Mouse (Mus musculus): ENCODE results near the gene Csf2ra. TPM values are rescaled to one million over a fixed set of nuclear protein-coding genes. Genes with fewer than 3 reads are reported as not detected.
"Not testable (repeated sequence)": the region's sequence is repeated elsewhere in the genome, so short reads cannot be mapped to it uniquely, and the experiment has no call there.

Gene Csf2ra
- 48.4 and 56.6 TPM in 2 replicates for polyA plus RNA-seq (2015; fragmentation: Nextera tagmentation; extraction: Ambion mirVana)

- peak within 1 kb of the TSS; percentile 59 for H3K4me2 ChIP-seq
- peak within 1 kb of the TSS; percentile 93 for H3K27ac ChIP-seq
- WGBS, result 57% methylated on average over 36 of the region's 36 CpGs
- H3K36me3 ChIP-seq, result peaks cover 7% of the 10 kb centered on the region; the same call in 1 of the 2 replicates
- H3K4me3 ChIP-seq, result peak within 1 kb of the TSS; percentile 56
- H3K4me1 ChIP-seq (replicated peaks), result peaks cover 3% of the 10 kb centered on the region
- peak within 1 kb of the TSS; percentile 63 for H3K9ac ChIP-seq
- H3K9me3 ChIP-seq, result 0 out of 2 replicates have a peak, but pooled peaks cover 3% of the 10 kb centered on the region
- no peaks in the 10 kb centered on the region for H3K27me3 ChIP-seq
- no peak; the same call in 1 of the 2 replicates for ATAC-seq (ENCODE audit: low FRiP score)
These were observed at the start of gene Csf2ra for GRCm38 (mm10) chr19:61227941-61228701. TSS of gene Csf2ra (minus strand) at chr19:61228429.

- Histone ChIP-seq H3K4me3 (no peak overlapping the region), H3K9me3 (no peaks in the 10 kb centered on the region), H3K27ac (no peak overlapping the region), H3K4me2 (no peak overlapping the region), H3K36me3 (no peaks in the 10 kb centered on the region), H3K27me3 (no peaks in the 10 kb centered on the region), H3K4me1 (replicated peaks) (no peaks in the 10 kb centered on the region), H3K9ac (no peak overlapping the region)
- 94% methylated on average over 1 of the region's 1 CpGs for WGBS
- ATAC-seq (ENCODE audit: low FRiP score), result no peak
These were observed 47.2 kb upstream of the Csf2ra start for GRCm38 (mm10) chr19:61275446-61275845.

- not testable (repeated sequence) for H3K36me3 ChIP-seq; H3K4me2 ChIP-seq; H3K27ac ChIP-seq; H3K9me3 ChIP-seq; ATAC-seq (ENCODE audit: low FRiP score); H3K9ac ChIP-seq; H3K27me3 ChIP-seq; H3K4me1 ChIP-seq (replicated peaks); H3K4me3 ChIP-seq
- WGBS, result 39% methylated on average over 11 of the region's 11 CpGs
These were observed 40.9 kb upstream of the Csf2ra start for GRCm38 (mm10) chr19:61269141-61269540.

- no peak for ATAC-seq (ENCODE audit: low FRiP score)
These were observed 38.9 kb upstream of the Csf2ra start for GRCm38 (mm10) chr19:61267141-61267540.

GRCm38 (mm10) chr19:61266651-61267050, 38.4 kb upstream of the Csf2ra start:
- Histone ChIP-seq H3K4me2 (no peak overlapping the region), H3K27me3 (no peaks in the 10 kb centered on the region), H3K9ac (no peak overlapping the region), H3K9me3 (no peaks in the 10 kb centered on the region), H3K4me1 (replicated peaks) (no peaks in the 10 kb centered on the region; the same call in 1 of the 2 replicates), H3K36me3 (no peaks in the 10 kb centered on the region), H3K27ac (no peak overlapping the region), H3K4me3 (no peak overlapping the region)
- no peak for ATAC-seq (ENCODE audit: low FRiP score)
- WGBS, result 5% methylated on average over 26 of the region's 26 CpGs

More at GRCm38 (mm10) chr19:61267141-61267540, 38.9 kb upstream of the Csf2ra start:
- Histone ChIP-seq H3K4me3 (no peak overlapping the region), H3K36me3 (no peaks in the 10 kb centered on the region), H3K4me2 (no peak overlapping the region), H3K27ac (no peak overlapping the region), H3K27me3 (no peaks in the 10 kb centered on the region), H3K9me3 (no peaks in the 10 kb centered on the region), H3K4me1 (replicated peaks) (no peaks in the 10 kb centered on the region; the same call in 1 of the 2 replicates), H3K9ac (no peak overlapping the region)
- WGBS, result 21% methylated on average over 7 of the region's 7 CpGs

- no peak overlapping the region for H3K27ac ChIP-seq
- WGBS, result 3% methylated on average over 12 of the region's 12 CpGs
These were observed 38.0 kb upstream of the Csf2ra start for GRCm38 (mm10) chr19:61266246-61266615.

GRCm38 (mm10) chr19:61265349-61266245, 37.4 kb upstream of the Csf2ra start:
- H3K4me1 ChIP-seq (replicated peaks), result no peaks in the 10 kb centered on the region; the same call in 1 of the 2 replicates
- H3K4me2 ChIP-seq, result no peak overlapping the region
- peak; percentile 62 for ATAC-seq (ENCODE audit: low FRiP score)
- H3K9ac ChIP-seq, result no peak overlapping the region
- no peaks in the 10 kb centered on the region for H3K36me3 ChIP-seq
- 36% methylated on average over 3 of the region's 3 CpGs for WGBS
- no peak overlapping the region for H3K4me3 ChIP-seq
- no peaks in the 10 kb centered on the region for H3K27me3 ChIP-seq
- no peaks in the 10 kb centered on the region for H3K9me3 ChIP-seq
- no peak overlapping the region for H3K27ac ChIP-seq

More at GRCm38 (mm10) chr19:61266246-61266615, 38.0 kb upstream of the Csf2ra start:
- no peaks in the 10 kb centered on the region for H3K9me3 ChIP-seq
- H3K9ac ChIP-seq, result no peak overlapping the region
- no peaks in the 10 kb centered on the region for H3K36me3 ChIP-seq
- no peaks in the 10 kb centered on the region; the same call in 1 of the 2 replicates for H3K4me1 ChIP-seq (replicated peaks)
- H3K4me3 ChIP-seq, result no peak overlapping the region
- H3K27me3 ChIP-seq, result no peaks in the 10 kb centered on the region
- no peak overlapping the region for H3K4me2 ChIP-seq
- no peak for ATAC-seq (ENCODE audit: low FRiP score)

- no peak for ATAC-seq (ENCODE audit: low FRiP score)
- Histone ChIP-seq H3K4me2 (no peak overlapping the region), H3K9me3 (no peaks in the 10 kb centered on the region), H3K4me3 (no peak overlapping the region), H3K27me3 (no peaks in the 10 kb centered on the region), H3K4me1 (replicated peaks) (no peaks in the 10 kb centered on the region; the same call in 1 of the 2 replicates), H3K9ac (no peak overlapping the region), H3K27ac (no peak overlapping the region), H3K36me3 (no peaks in the 10 kb centered on the region)
These were observed 36.7 kb upstream of the Csf2ra start for GRCm38 (mm10) chr19:61264933-61265332.

- WGBS, result 89% methylated on average over 1 of the region's 1 CpGs
- Histone ChIP-seq H3K9ac (no peak overlapping the region), H3K4me2 (no peak overlapping the region), H3K27me3 (no peaks in the 10 kb centered on the region), H3K9me3 (no peaks in the 10 kb centered on the region), H3K36me3 (no peaks in the 10 kb centered on the region), H3K4me1 (replicated peaks) (no peaks in the 10 kb centered on the region; the same call in 1 of the 2 replicates), H3K4me3 (no peak overlapping the region), H3K27ac (no peak overlapping the region)
- ATAC-seq (ENCODE audit: low FRiP score), result no peak
These were observed 36.0 kb upstream of the Csf2ra start for GRCm38 (mm10) chr19:61264227-61264626.

GRCm38 (mm10) chr19:61261241-61261640, 33.0 kb upstream of the Csf2ra start:
- Histone ChIP-seq H3K27me3 (no peaks in the 10 kb centered on the region), H3K4me3 (no peak overlapping the region), H3K4me2 (no peak overlapping the region), H3K4me1 (replicated peaks) (no peaks in the 10 kb centered on the region; the same call in 1 of the 2 replicates), H3K27ac (no peak overlapping the region), H3K36me3 (no peaks in the 10 kb centered on the region), H3K9me3 (no peaks in the 10 kb centered on the region), H3K9ac (no peak overlapping the region)
- 93% methylated on average over 1 of the region's 1 CpGs for WGBS
- ATAC-seq (ENCODE audit: low FRiP score), result no peak

- no peak overlapping the region for H3K27ac ChIP-seq
- H3K4me3 ChIP-seq, result no peak overlapping the region
- no peaks in the 10 kb centered on the region for H3K4me1 ChIP-seq (replicated peaks)
- no peak overlapping the region for H3K9ac ChIP-seq
- H3K36me3 ChIP-seq, result no peaks in the 10 kb centered on the region
- peaks cover 5% of the 10 kb centered on the region; the same call in 1 of the 2 replicates for H3K9me3 ChIP-seq
- H3K4me2 ChIP-seq, result no peak overlapping the region
- ATAC-seq (ENCODE audit: low FRiP score), result no peak
- H3K27me3 ChIP-seq, result no peaks in the 10 kb centered on the region
- WGBS, result 94% methylated on average over 18 of the region's 18 CpGs
These were observed 29.5 kb upstream of the Csf2ra start for GRCm38 (mm10) chr19:61257733-61258132.

GRCm38 (mm10) chr19:61256166-61256887, 28.1 kb upstream of the Csf2ra start:
- no peak overlapping the region for H3K4me3 ChIP-seq
- H3K9me3 ChIP-seq, result peaks cover 5% of the 10 kb centered on the region; the same call in 1 of the 2 replicates
- H3K36me3 ChIP-seq, result no peaks in the 10 kb centered on the region
- 89% methylated on average over 7 of the region's 7 CpGs for WGBS
- H3K27ac ChIP-seq, result no peak overlapping the region
- ATAC-seq (ENCODE audit: low FRiP score), result no peak
- H3K27me3 ChIP-seq, result no peaks in the 10 kb centered on the region
- no peak overlapping the region for H3K9ac ChIP-seq
- no peak overlapping the region for H3K4me2 ChIP-seq
- no peaks in the 10 kb centered on the region for H3K4me1 ChIP-seq (replicated peaks)
